Mouse (Mus musculus) heart, embryonic 16.5 days (tissue): ENCODE measurements around the gene Gm45062. TPM values are rescaled to one million over a fixed set of nuclear protein-coding genes. Genes with fewer than 3 reads are reported as not detected.

ENCODE experiments used
- ATAC-seq: fragments of 200-750 bp; cut with Nextera tagmentation; replicated peaks from 2 replicates; pipeline ENCODE4 v1.8.0; 2017; ENCODE audit warnings: moderate number of reproducible peaks; ENCODE audit not compliant: insufficient read depth, low FRiP score; ENCODE audit errors: extremely low read depth
- H3K27ac ChIP-seq: fragments of 300-500 bp; sonication (generic); 2 replicates; pipeline ENCODE4 v1.5.1; 2014; ENCODE audit warnings: mild to moderate bottlenecking, low read length, control low read depth, moderate library complexity
- H3K27me3 ChIP-seq: fragments of 300-500 bp; sonication (generic); 2 replicates; pipeline ENCODE4 v1.6.1; 2014; ENCODE audit warnings: low read length, mixed read lengths; ENCODE audit not compliant: control insufficient read depth, insufficient read depth
- H3K36me3 ChIP-seq: fragments of 300-500 bp; sonication (generic); 2 replicates; pipeline ENCODE4 v1.6.1; 2014; ENCODE audit not compliant: control insufficient read depth, insufficient read depth
- H3K4me1 ChIP-seq: fragments of 300-500 bp; sonication (generic); 2 replicates; pipeline ENCODE4 v1.6.1; 2014; ENCODE audit warnings: low read length, mixed read lengths; ENCODE audit not compliant: control insufficient read depth, insufficient read depth
- H3K4me2 ChIP-seq: fragments of 300-500 bp; sonication (generic); 2 replicates; pipeline ENCODE4 v1.6.1; 2014; ENCODE audit warnings: low read depth, mild to moderate bottlenecking, control low read depth, low read length
- H3K4me3 ChIP-seq: fragments of 300-500 bp; sonication (generic); 2 replicates; pipeline ENCODE4 v1.5.1; 2014; ENCODE audit warnings: mild to moderate bottlenecking, control low read depth, low read length
- H3K9ac ChIP-seq: fragments of 300-500 bp; sonication (generic); 2 replicates; pipeline ENCODE4 v1.6.1; 2014; ENCODE audit warnings: low read length, control low read depth
- H3K9me3 ChIP-seq: fragments of 300-500 bp; sonication (generic); replicated peaks from 2 replicates; pipeline ENCODE4 v1.6.1; 2016; ENCODE audit warnings: low read length; ENCODE audit not compliant: control insufficient read depth
- WGBS: fragments of 180-500 bp; shearing (Covaris S2); extraction: QIAGEN DNeasy Blood & Tissue Kit; methylation state at CpG from one replicate; pipeline ENCODE4 v1.1.7; 2014; 5-methylcytosine and 5-hydroxymethylcytosine counted together
- polyA plus RNA-seq: library from polyadenylated mRNA; unstranded; fragments of >200 nt; fragmentation: Nextera tagmentation; extraction: Ambion mirVana; gene quantifications from 2 replicates; pipeline ENCODE4 v1.2.1, GENCODE M21; 2015

Gm45062 gene
- polyA plus RNA-seq, 1 experiment from 2014 or later = 9.1 TPM

GRCm38 (mm10) chr6:8373051-8373450, 113.8 kb downstream of the Gm45062 start:
- Histone ChIP-seq H3K27ac (no peak overlapping the region), H3K9me3 (no peaks in the 10 kb centered on the region), H3K4me1 (peaks cover 3% of the 10 kb centered on the region; the same call in 1 of the 2 replicates), H3K4me3 (no peak overlapping the region), H3K36me3 (no peaks in the 10 kb centered on the region), H3K4me2 (no peak overlapping the region), H3K27me3 (no peaks in the 10 kb centered on the region), H3K9ac (no peak overlapping the region)
- no peak for ATAC-seq
- WGBS = 67% methylated on average over 2 of the region's 2 CpGs

GRCm38 (mm10) chr6:8373851-8374250, 114.6 kb downstream of the Gm45062 start:
- 42% methylated on average over 8 of the region's 8 CpGs for WGBS
- Histone ChIP-seq H3K4me2 (no peak overlapping the region; the same call in 1 of the 2 replicates), H3K27ac (no peak overlapping the region), H3K9ac (no peak overlapping the region; the same call in 1 of the 2 replicates), H3K4me1 (peaks cover 3% of the 10 kb centered on the region; the same call in 1 of the 2 replicates), H3K36me3 (no peaks in the 10 kb centered on the region), H3K4me3 (no peak overlapping the region), H3K9me3 (no peaks in the 10 kb centered on the region), H3K27me3 (no peaks in the 10 kb centered on the region)
- ATAC-seq = no peak

GRCm38 (mm10) chr6:8374290-8374689, 115.0 kb downstream of the Gm45062 start:
- WGBS = 57% methylated on average over 6 of the region's 6 CpGs
- no peak overlapping the region for H3K4me2 ChIP-seq

GRCm38 (mm10) chr6:8374712-8375111, 115.5 kb downstream of the Gm45062 start:
- no peak overlapping the region for H3K27ac ChIP-seq
- no peaks in the 10 kb centered on the region for H3K36me3 ChIP-seq
- H3K4me2 ChIP-seq = no peak overlapping the region
- H3K9ac ChIP-seq = no peak overlapping the region
- no peak overlapping the region for H3K4me3 ChIP-seq
- no peaks in the 10 kb centered on the region for H3K27me3 ChIP-seq
- peaks cover 3% of the 10 kb centered on the region; the same call in 1 of the 2 replicates for H3K4me1 ChIP-seq
- no peak for ATAC-seq
- WGBS = 89% methylated on average over 4 of the region's 4 CpGs
- no peaks in the 10 kb centered on the region for H3K9me3 ChIP-seq

More at GRCm38 (mm10) chr6:8374290-8374689, 115.0 kb downstream of the Gm45062 start:
- H3K27me3 ChIP-seq = no peaks in the 10 kb centered on the region
- H3K27ac ChIP-seq = no peak overlapping the region
- H3K4me3 ChIP-seq = no peak overlapping the region
- no peaks in the 10 kb centered on the region for H3K36me3 ChIP-seq
- no peak for ATAC-seq
- no peaks in the 10 kb centered on the region for H3K9me3 ChIP-seq
- H3K4me1 ChIP-seq = peaks cover 3% of the 10 kb centered on the region; the same call in 1 of the 2 replicates
- no peak overlapping the region for H3K9ac ChIP-seq

- Histone ChIP-seq H3K4me2 (no peak overlapping the region), H3K4me3 (no peak overlapping the region), H3K27ac (no peak overlapping the region), H3K4me1 (no peaks in the 10 kb centered on the region; the same call in 1 of the 2 replicates), H3K36me3 (no peaks in the 10 kb centered on the region), H3K9me3 (no peaks in the 10 kb centered on the region), H3K9ac (no peak overlapping the region), H3K27me3 (no peaks in the 10 kb centered on the region)
- 88% methylated on average over 5 of the region's 5 CpGs for WGBS
- ATAC-seq = no peak
Observed at GRCm38 (mm10) chr6:8376351-8376750, 117.1 kb downstream of the Gm45062 start.

GRCm38 (mm10) chr6:8377667-8378066, 118.4 kb downstream of the Gm45062 start:
- no peaks in the 10 kb centered on the region for H3K27me3 ChIP-seq
- 76% methylated on average over 8 of the region's 8 CpGs for WGBS
- no peak overlapping the region for H3K4me2 ChIP-seq
- H3K4me3 ChIP-seq = no peak overlapping the region
- H3K4me1 ChIP-seq = no peaks in the 10 kb centered on the region; the same call in 1 of the 2 replicates
- H3K36me3 ChIP-seq = no peaks in the 10 kb centered on the region
- ATAC-seq = no peak
- no peak overlapping the region for H3K9ac ChIP-seq
- H3K27ac ChIP-seq = no peak overlapping the region
- no peaks in the 10 kb centered on the region for H3K9me3 ChIP-seq

- H3K27ac ChIP-seq = no peak overlapping the region
- H3K9me3 ChIP-seq = no peaks in the 10 kb centered on the region
- H3K9ac ChIP-seq = no peak overlapping the region
- no peak for ATAC-seq
- no peaks in the 10 kb centered on the region for H3K36me3 ChIP-seq
- H3K4me3 ChIP-seq = no peak overlapping the region
- H3K27me3 ChIP-seq = no peaks in the 10 kb centered on the region
- no peak overlapping the region for H3K4me2 ChIP-seq
- H3K4me1 ChIP-seq = peaks cover 3% of the 10 kb centered on the region; the same call in 1 of the 2 replicates
- 94% methylated on average over 2 of the region's 2 CpGs for WGBS
Observed at GRCm38 (mm10) chr6:8389307-8389706, 130.1 kb downstream of the Gm45062 start.

GRCm38 (mm10) chr6:8390296-8390695, 131.0 kb downstream of the Gm45062 start:
- WGBS = 82% methylated on average over 6 of the region's 6 CpGs
- Histone ChIP-seq H3K9me3 (no peaks in the 10 kb centered on the region), H3K9ac (no peak overlapping the region), H3K27ac (no peak overlapping the region), H3K4me2 (no peak overlapping the region), H3K27me3 (no peaks in the 10 kb centered on the region), H3K36me3 (no peaks in the 10 kb centered on the region), H3K4me3 (no peak overlapping the region), H3K4me1 (peaks cover 3% of the 10 kb centered on the region; the same call in 1 of the 2 replicates)
- ATAC-seq = no peak

- Histone ChIP-seq H3K9me3 (no peaks in the 10 kb centered on the region), H3K4me1 (peaks cover 3% of the 10 kb centered on the region; the same call in 1 of the 2 replicates), H3K36me3 (no peaks in the 10 kb centered on the region), H3K27me3 (no peaks in the 10 kb centered on the region), H3K9ac (no peak overlapping the region), H3K4me2 (no peak overlapping the region), H3K27ac (no peak overlapping the region), H3K4me3 (no peak overlapping the region)
- 92% methylated on average over 2 of the region's 2 CpGs for WGBS
- no peak for ATAC-seq
Observed at GRCm38 (mm10) chr6:8390935-8391334, 131.7 kb downstream of the Gm45062 start.
